Mouse (Mus musculus): ENCODE measurements around the gene Triml2. TPM values are rescaled to one million over a fixed set of nuclear protein-coding genes. Genes with fewer than 3 reads are reported as not detected.

The Triml2 gene
- polyA plus RNA-seq (2017; shearing (Covaris generic)) = under 1 TPM in 1 of 2 experiments, not detected in 1; 0.28 TPM

GRCm38 (mm10) chr8:43180054-43180690, at the start of gene Triml2:
Gene Triml2 (plus strand): TSS chr8:43180541.

DNA sequence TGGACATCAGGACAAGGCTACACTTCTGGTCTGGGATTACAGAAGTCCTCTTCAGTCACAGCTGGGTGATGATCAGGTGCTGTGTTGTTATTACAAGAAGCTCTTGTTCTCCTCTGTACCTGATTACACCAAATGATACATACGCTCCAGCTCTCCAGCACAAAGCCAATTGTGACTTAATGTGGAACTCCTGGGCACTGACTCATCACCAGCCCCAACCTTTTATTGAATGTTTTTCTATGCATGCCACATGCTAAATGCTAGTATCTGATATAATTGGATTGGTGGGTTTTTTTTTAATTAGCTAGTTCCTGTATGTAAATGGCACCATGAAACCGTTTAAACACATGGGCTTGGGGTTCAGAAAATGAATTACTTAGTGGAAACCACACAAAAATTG, 39.0 kb upstream of the Triml2 start, which contains the start of gene Triml1:
TSS of gene Triml1 (minus strand) at position 101 of the 400 bp plus-strand sequence.

Other genes with a start within 250 kb of the Triml2 start
- gene Triml1, start 39.1 kb upstream of the Triml2 start, polyA plus RNA-seq (2017; shearing (Covaris generic)) = under 1 TPM; 0.22 to 0.29 TPM
- gene Zfp42, start 126.4 kb downstream of the Triml2 start, polyA plus RNA-seq (2017; shearing (Covaris generic)) = under 1 TPM in 1 of 2 experiments, not detected in 1; 0.08 TPM